Mouse (Mus musculus): ENCODE measurements around the gene Cpne4. TPM values are rescaled to one million over a fixed set of nuclear protein-coding genes. Genes with fewer than 3 reads are reported as not detected.
A peak's percentile ranks its signal among the peaks of the same experiment; 100 is the strongest.

Gene Cpne4
- polyA plus RNA-seq, 1 experiment from 2014 or later = 14.2 TPM

DNA sequence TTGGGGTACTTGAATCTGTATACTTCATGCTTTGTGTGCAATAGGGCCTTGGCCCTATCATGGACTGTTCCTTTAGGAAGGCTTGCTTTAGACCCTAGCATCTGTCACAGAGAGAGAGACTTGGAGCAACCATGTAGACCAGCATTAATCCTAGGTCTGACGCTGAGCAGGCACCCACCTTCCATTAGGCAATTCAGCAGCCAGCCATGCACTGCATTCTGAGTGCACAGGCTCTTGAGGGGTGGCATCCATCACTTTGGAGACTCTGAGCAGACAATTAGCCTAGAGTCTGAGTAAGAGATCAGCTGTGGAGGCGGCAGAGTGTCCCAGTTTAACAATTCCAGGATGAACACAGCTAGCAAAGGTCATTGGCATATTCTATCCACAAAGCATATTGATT is 47.9 kb downstream of the Cpne4 start:
- H3K4me2 ChIP-seq = no peak overlapping the region
- no peak overlapping the region for H3K9ac ChIP-seq
- ATAC-seq (ENCODE audit: low read depth) = peak; percentile 53
- H3K9me3 ChIP-seq = no peaks in the 10 kb centered on the region
- 42% methylated on average over 2 of the region's 2 CpGs for WGBS
- H3K27me3 ChIP-seq = no peaks in the 10 kb centered on the region
- H3K4me1 ChIP-seq (replicated peaks) = peaks cover 12% of the 10 kb centered on the region
- no peak overlapping the region for H3K4me3 ChIP-seq
- no peaks in the 10 kb centered on the region for H3K36me3 ChIP-seq
- H3K27ac ChIP-seq (replicated peaks) = peak overlapping the region; percentile 72

DNA sequence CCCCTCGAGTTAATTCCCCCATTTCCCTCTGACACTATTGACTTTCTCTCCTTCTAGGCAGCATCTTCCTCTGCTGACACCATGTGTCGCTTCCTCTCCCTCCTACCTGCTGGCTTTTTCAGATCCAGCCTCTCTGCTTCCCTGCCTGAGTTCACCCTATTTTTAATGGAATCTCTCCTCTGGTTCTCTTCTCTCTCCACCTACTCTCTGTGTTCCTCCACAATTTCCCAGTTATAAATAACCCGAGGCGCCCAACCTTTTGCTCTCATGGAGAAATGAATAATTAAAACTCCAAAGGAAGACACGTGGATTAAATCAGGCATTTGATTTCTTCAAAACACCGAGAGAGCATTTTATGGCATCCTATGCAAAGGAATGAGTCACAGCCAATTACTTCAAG is 65.4 kb downstream of the Cpne4 start:
- Histone ChIP-seq H3K27me3 (no peaks in the 10 kb centered on the region), H3K4me1 (replicated peaks) (no peaks in the 10 kb centered on the region), H3K4me2 (no peak overlapping the region), H3K36me3 (no peaks in the 10 kb centered on the region), H3K9me3 (no peaks in the 10 kb centered on the region), H3K9ac (no peak overlapping the region), H3K27ac (replicated peaks) (no peak overlapping the region), H3K4me3 (no peak overlapping the region)
- 65% methylated on average over 6 of the region's 6 CpGs for WGBS
- ATAC-seq (ENCODE audit: low read depth) = no peak

- H3K4me1 ChIP-seq (replicated peaks) = no peaks in the 10 kb centered on the region
- WGBS = 69% methylated on average over 6 of the region's 6 CpGs
Observed at GRCm38 (mm10) chr9:104616691-104617090, 69.6 kb downstream of the Cpne4 start.

DNA sequence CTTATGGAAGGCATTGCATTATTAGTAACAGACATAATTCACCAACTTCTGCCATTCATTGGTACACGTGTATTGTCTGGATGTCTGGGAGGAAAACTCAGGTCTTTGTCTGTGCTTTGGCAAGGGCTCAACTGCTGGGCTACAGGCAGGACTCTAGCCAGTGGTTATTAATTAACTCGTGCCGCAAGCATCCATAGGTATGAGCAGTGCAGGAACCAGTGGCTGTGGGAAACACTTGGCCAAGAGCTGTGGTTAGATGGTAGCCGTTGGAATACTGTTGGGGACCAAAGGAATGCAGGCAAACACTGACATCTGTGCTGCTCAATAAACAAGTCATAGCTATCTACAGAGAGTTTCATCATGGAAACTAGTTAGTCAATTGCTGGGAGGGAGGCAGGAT is 76.5 kb downstream of the Cpne4 start:
- Histone ChIP-seq H3K36me3 (no peaks in the 10 kb centered on the region), H3K4me2 (no peak overlapping the region), H3K27ac (replicated peaks) (no peak overlapping the region), H3K9ac (no peak overlapping the region), H3K27me3 (no peaks in the 10 kb centered on the region), H3K4me1 (replicated peaks) (no peaks in the 10 kb centered on the region), H3K4me3 (no peak overlapping the region), H3K9me3 (no peaks in the 10 kb centered on the region)
- 85% methylated on average over 4 of the region's 4 CpGs for WGBS
- no peak for ATAC-seq (ENCODE audit: low read depth)

More at GRCm38 (mm10) chr9:104616691-104617090, 69.6 kb downstream of the Cpne4 start:
- Histone ChIP-seq H3K9me3 (no peaks in the 10 kb centered on the region), H3K4me2 (no peak overlapping the region), H3K4me3 (no peak overlapping the region), H3K27ac (replicated peaks) (no peak overlapping the region), H3K27me3 (no peaks in the 10 kb centered on the region), H3K36me3 (no peaks in the 10 kb centered on the region), H3K9ac (no peak overlapping the region)
- ATAC-seq (ENCODE audit: low read depth) = no peak

- H3K36me3 ChIP-seq = no peaks in the 10 kb centered on the region
- no peak overlapping the region for H3K4me3 ChIP-seq
- no peak for ATAC-seq (ENCODE audit: low read depth)
- no peaks in the 10 kb centered on the region for H3K27me3 ChIP-seq
- no peaks in the 10 kb centered on the region for H3K9me3 ChIP-seq
- H3K9ac ChIP-seq = no peak overlapping the region
- H3K4me2 ChIP-seq = no peak overlapping the region
- 62% methylated on average over 7 of the region's 7 CpGs for WGBS
- H3K4me1 ChIP-seq (replicated peaks) = no peaks in the 10 kb centered on the region
- H3K27ac ChIP-seq (replicated peaks) = no peak overlapping the region
Observed at GRCm38 (mm10) chr9:104627816-104628215, 80.7 kb downstream of the Cpne4 start.

GRCm38 (mm10) chr9:104629282-104629681 is 82.2 kb downstream of the Cpne4 start:
- Histone ChIP-seq H3K4me2 (no peak overlapping the region), H3K27ac (replicated peaks) (no peak overlapping the region), H3K27me3 (no peaks in the 10 kb centered on the region), H3K36me3 (no peaks in the 10 kb centered on the region), H3K9ac (no peak overlapping the region), H3K4me1 (replicated peaks) (no peaks in the 10 kb centered on the region), H3K4me3 (no peak overlapping the region), H3K9me3 (no peaks in the 10 kb centered on the region)
- ATAC-seq (ENCODE audit: low read depth) = no peak
- 82% methylated on average over 7 of the region's 7 CpGs for WGBS

GRCm38 (mm10) chr9:104646348-104646994 is 99.4 kb downstream of the Cpne4 start:
- H3K36me3 ChIP-seq = no peaks in the 10 kb centered on the region
- peak; percentile 93 for ATAC-seq (ENCODE audit: low read depth)

GRCm38 (mm10) chr9:104652691-104653261 is 105.7 kb downstream of the Cpne4 start:
- Histone ChIP-seq H3K4me3 (no peak overlapping the region), H3K9ac (no peak overlapping the region), H3K9me3 (no peaks in the 10 kb centered on the region), H3K27ac (replicated peaks) (no peak overlapping the region), H3K4me2 (no peak overlapping the region), H3K27me3 (no peaks in the 10 kb centered on the region), H3K36me3 (no peaks in the 10 kb centered on the region), H3K4me1 (replicated peaks) (no peaks in the 10 kb centered on the region; the same call in 1 of the 2 replicates)
- ATAC-seq (ENCODE audit: low read depth) = no peak
- 71% methylated on average over 9 of the region's 9 CpGs for WGBS

More at GRCm38 (mm10) chr9:104646348-104646994, 99.4 kb downstream of the Cpne4 start:
- no peak overlapping the region for H3K27ac ChIP-seq (replicated peaks)
- no peak overlapping the region for H3K9ac ChIP-seq
- no peak overlapping the region for H3K4me2 ChIP-seq
- peaks cover 16% of the 10 kb centered on the region for H3K4me1 ChIP-seq (replicated peaks)
- no peaks in the 10 kb centered on the region for H3K27me3 ChIP-seq
- no peaks in the 10 kb centered on the region for H3K9me3 ChIP-seq
- no peak overlapping the region for H3K4me3 ChIP-seq
- WGBS = 32% methylated on average over 5 of the region's 5 CpGs

GRCm38 (mm10) chr9:104659758-104660157 is 112.7 kb downstream of the Cpne4 start:
- no peaks in the 10 kb centered on the region for H3K9me3 ChIP-seq
- ATAC-seq (ENCODE audit: low read depth) = no peak
- no peak overlapping the region for H3K4me2 ChIP-seq
- no peaks in the 10 kb centered on the region for H3K27me3 ChIP-seq
- H3K9ac ChIP-seq = no peak overlapping the region
- H3K27ac ChIP-seq (replicated peaks) = no peak overlapping the region
- H3K4me3 ChIP-seq = no peak overlapping the region
- no peaks in the 10 kb centered on the region for H3K36me3 ChIP-seq
- no peaks in the 10 kb centered on the region for H3K4me1 ChIP-seq (replicated peaks)
- WGBS = 77% methylated on average over 4 of the region's 4 CpGs

DNA sequence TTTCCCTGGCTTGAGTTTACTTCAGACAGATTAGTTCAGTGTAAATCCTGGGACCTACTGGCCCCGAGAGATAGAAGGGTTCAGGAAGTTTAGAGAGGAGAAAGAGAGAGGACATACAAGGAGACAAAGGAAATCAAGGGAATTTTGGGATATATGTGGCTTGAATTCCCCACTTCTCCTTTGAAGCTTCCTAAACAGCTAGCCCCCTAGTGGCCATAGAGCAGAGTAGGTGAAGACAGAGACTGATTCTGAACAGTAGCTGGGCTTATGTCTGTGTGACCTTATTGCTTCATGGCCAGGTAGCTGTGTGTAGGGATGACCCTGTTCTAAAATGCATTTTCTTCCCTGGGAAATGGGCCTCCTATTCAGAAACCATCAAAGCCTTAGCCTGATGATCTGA is 129.6 kb downstream of the Cpne4 start:
- Histone ChIP-seq H3K27me3 (no peaks in the 10 kb centered on the region), H3K27ac (replicated peaks) (no peak overlapping the region), H3K9me3 (no peaks in the 10 kb centered on the region), H3K4me2 (no peak overlapping the region), H3K4me3 (no peak overlapping the region), H3K9ac (no peak overlapping the region), H3K4me1 (replicated peaks) (no peaks in the 10 kb centered on the region), H3K36me3 (no peaks in the 10 kb centered on the region)
- no peak for ATAC-seq (ENCODE audit: low read depth)
- 43% methylated on average over 1 of the region's 1 CpGs for WGBS

DNA sequence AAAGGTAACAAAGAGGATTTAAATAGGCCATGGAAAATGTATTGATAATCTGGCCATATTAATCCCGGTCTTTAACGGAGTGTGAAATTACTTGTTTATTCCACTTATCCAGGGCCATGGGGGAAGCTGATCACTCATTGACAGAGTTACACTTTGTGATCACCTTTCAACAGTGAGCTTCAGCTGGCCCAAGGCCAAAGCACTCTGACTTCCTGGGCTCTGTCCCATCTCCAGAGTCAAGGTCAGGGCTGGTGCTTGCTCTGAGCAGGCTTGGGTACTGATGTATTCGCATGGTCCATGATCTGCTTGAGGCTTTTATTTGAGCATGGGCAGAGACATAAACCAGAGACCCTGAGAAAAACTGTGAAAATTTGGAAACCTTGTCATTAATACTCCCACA is 131.5 kb downstream of the Cpne4 start:
- ATAC-seq (ENCODE audit: low read depth) = no peak

GRCm38 (mm10) chr9:104687051-104687450 is 140.0 kb downstream of the Cpne4 start:
- H3K4me1 ChIP-seq (replicated peaks) = no peaks in the 10 kb centered on the region
- no peak for ATAC-seq (ENCODE audit: low read depth)
- no peaks in the 10 kb centered on the region for H3K36me3 ChIP-seq
- no peaks in the 10 kb centered on the region for H3K9me3 ChIP-seq
- H3K4me3 ChIP-seq = no peak overlapping the region
- no peak overlapping the region for H3K27ac ChIP-seq (replicated peaks)
- H3K4me2 ChIP-seq = no peak overlapping the region
- 67% methylated on average over 3 of the region's 3 CpGs for WGBS
- no peak overlapping the region for H3K9ac ChIP-seq
- no peaks in the 10 kb centered on the region for H3K27me3 ChIP-seq

More for the DNA sequence above, 131.5 kb downstream of the Cpne4 start:
- H3K9ac ChIP-seq = no peak overlapping the region
- no peak overlapping the region for H3K4me2 ChIP-seq
- 90% methylated on average over 3 of the region's 3 CpGs for WGBS
- no peaks in the 10 kb centered on the region for H3K9me3 ChIP-seq
- H3K27me3 ChIP-seq = no peaks in the 10 kb centered on the region
- no peak overlapping the region for H3K4me3 ChIP-seq
- H3K27ac ChIP-seq (replicated peaks) = no peak overlapping the region
- H3K4me1 ChIP-seq (replicated peaks) = no peaks in the 10 kb centered on the region
- H3K36me3 ChIP-seq = no peaks in the 10 kb centered on the region

- no peaks in the 10 kb centered on the region for H3K4me1 ChIP-seq (replicated peaks)
- no peak overlapping the region for H3K4me2 ChIP-seq
- no peak overlapping the region for H3K9ac ChIP-seq
- WGBS = 40% methylated on average over 2 of the region's 2 CpGs
- H3K9me3 ChIP-seq = no peaks in the 10 kb centered on the region
- H3K27me3 ChIP-seq = no peaks in the 10 kb centered on the region
- H3K27ac ChIP-seq (replicated peaks) = no peak overlapping the region
- H3K4me3 ChIP-seq = no peak overlapping the region
- H3K36me3 ChIP-seq = no peaks in the 10 kb centered on the region
- no peak for ATAC-seq (ENCODE audit: low read depth)
Observed at GRCm38 (mm10) chr9:104693145-104693544, 146.1 kb downstream of the Cpne4 start.

Measured in neural tube, embryonic 13.5 days (tissue).